Mouse (Mus musculus) midbrain, embryonic 11.5 days (tissue): ENCODE measurements at regions not wholly inside any gene's neighbourhood (a gene's known extent, or its start where the extent isn't known, plus 50 kb on each side); places are given as distances from the start of the nearest gene placed in this dataset.
"Not testable (repeated sequence)": the region's sequence is repeated elsewhere in the genome, so short reads cannot be mapped to it uniquely, and the experiment has no call there.

Experiments
- ATAC-seq: fragments of 200-750 bp; cut with Nextera tagmentation; 2 replicates; pipeline ENCODE4 v1.8.0; 2017; ENCODE audit warnings: moderate TSS enrichment, moderate library complexity; ENCODE audit not compliant: low FRiP score
- DNase-seq: peaks from one replicate; pipeline ENCODE4 v3.0.0; 2015; ENCODE audit warnings: low spot score; ENCODE audit errors: missing footprints
- H3K27ac ChIP-seq: fragments of 300-500 bp; sonication (generic); 2 replicates; pipeline ENCODE4 v1.5.1; 2014; ENCODE audit warnings: low read depth, low read length
- H3K27me3 ChIP-seq: fragments of 300-500 bp; sonication (generic); 2 replicates; pipeline ENCODE4 v1.6.1; 2014; ENCODE audit warnings: mild to moderate bottlenecking, low read length, moderate library complexity, mixed read lengths; ENCODE audit not compliant: control insufficient read depth, insufficient read depth
- H3K36me3 ChIP-seq: fragments of 300-500 bp; sonication (generic); 2 replicates; pipeline ENCODE4 v1.6.1; 2014; ENCODE audit warnings: mild to moderate bottlenecking, low read length, moderate library complexity, mixed read lengths; ENCODE audit not compliant: control insufficient read depth, insufficient read depth
- H3K4me1 ChIP-seq: fragments of 300-500 bp; sonication (generic); 2 replicates; pipeline ENCODE4 v1.6.1; 2014; ENCODE audit warnings: low read length; ENCODE audit not compliant: control insufficient read depth, insufficient read depth
- H3K4me2 ChIP-seq: fragments of 300-500 bp; sonication (generic); 2 replicates; pipeline ENCODE4 v1.6.1; 2014; ENCODE audit warnings: mild to moderate bottlenecking, moderate library complexity
- H3K4me3 ChIP-seq: fragments of 300-500 bp; sonication (generic); 2 replicates; pipeline ENCODE4 v1.5.1; 2014; ENCODE audit warnings: low read depth, low read length
- H3K9ac ChIP-seq: fragments of 300-500 bp; sonication (generic); 2 replicates; pipeline ENCODE4 v1.6.1; 2014; ENCODE audit warnings: low read length
- H3K9me3 ChIP-seq: fragments of 300-500 bp; sonication (generic); 2 replicates; pipeline ENCODE4 v1.6.1; 2016; ENCODE audit warnings: low read length; ENCODE audit not compliant: control insufficient read depth
- WGBS: fragments of 180-500 bp; shearing (Covaris S2); extraction: QIAGEN DNeasy Blood & Tissue Kit; methylation state at CpG from one replicate; pipeline ENCODE4 v1.1.7; 2014; 5-methylcytosine and 5-hydroxymethylcytosine counted together

DNA sequence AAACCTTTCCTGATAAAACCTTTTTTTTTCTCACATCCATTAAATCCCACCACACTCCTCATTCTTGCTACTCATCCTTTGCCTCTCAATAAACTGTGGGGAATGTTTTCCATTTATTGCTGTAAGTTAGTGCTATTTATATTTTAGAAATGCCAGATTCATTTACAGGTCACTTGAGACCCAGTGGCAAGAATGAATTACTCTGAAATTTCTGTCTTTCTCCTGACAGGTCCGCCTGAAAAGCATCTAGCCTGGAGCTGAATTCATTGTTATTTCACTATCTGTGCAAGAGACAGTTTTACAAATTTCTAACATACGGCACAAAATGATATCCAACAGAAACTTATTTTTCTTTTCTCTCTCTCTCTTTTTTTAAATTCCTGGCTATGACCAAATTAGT, 570.6 kb upstream of the Akr1e1 start:
- Histone ChIP-seq H3K36me3 (no peaks in the 10 kb centered on the region), H3K27me3 (no peaks in the 10 kb centered on the region), H3K9ac (no peak overlapping the region), H3K4me1 (no peaks in the 10 kb centered on the region), H3K4me3 (no peak overlapping the region), H3K4me2 (no peak overlapping the region), H3K9me3 (no peaks in the 10 kb centered on the region), H3K27ac (no peak overlapping the region)
- WGBS: 76% methylated on average over 2 of the region's 2 CpGs
- ATAC-seq (no peak), DNase-seq (no peak)

DNA sequence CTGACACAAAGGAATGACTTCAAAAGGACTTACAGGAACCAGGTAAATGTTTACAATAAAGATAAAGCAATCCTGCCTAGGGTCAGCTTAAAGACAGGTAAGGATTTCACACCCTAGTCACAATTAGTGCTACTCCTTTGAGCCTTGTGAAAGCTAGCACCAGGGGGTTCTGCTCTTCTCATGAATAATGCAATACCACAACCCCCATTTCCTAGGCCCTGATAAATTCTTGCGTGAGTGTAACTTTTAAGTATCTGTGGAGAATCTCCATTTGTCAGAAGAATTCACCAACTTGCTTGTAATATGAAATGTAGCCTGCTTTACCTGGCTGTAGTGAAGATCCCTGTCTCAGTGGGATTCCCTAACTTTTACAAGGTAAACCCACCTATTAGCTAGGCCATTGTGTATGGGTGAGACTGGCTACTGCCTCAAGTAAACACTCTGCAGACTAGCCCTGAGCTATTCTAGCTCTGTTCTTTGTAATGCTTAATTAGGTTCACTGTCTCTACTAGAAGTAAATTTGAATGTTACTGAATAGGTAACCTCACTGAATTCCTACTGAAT, 576.3 kb upstream of the Akr1e1 start:
- ATAC-seq: not testable (repeated sequence)
- 43% methylated on average over 1 of the region's 1 CpGs for WGBS

DNA sequence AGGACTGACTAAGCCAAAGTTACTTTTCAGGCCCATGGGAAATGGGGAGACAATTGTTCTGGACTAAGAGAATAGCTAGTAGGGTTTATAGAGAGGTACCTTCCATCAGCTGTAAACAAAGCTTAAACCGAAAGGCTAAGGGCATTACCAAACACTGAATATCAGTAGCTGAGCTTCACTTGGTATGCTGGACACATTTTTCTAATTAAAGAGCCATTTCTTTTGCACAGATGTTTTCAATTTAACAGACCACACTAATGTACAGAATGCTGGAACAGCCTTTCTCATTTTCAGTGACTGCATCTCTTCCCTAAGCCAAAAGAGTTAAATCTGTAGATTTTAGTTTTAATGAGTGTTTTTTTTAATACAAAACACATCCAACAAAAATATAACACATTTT, 593.8 kb upstream of the Akr1e1 start:
- H3K9me3 ChIP-seq: no peaks in the 10 kb centered on the region
- no peaks in the 10 kb centered on the region for H3K4me1 ChIP-seq
- DNase-seq (no peak), ATAC-seq (no peak)
- no peak overlapping the region for H3K27ac ChIP-seq
- no peak overlapping the region for H3K4me2 ChIP-seq
- no peak overlapping the region for H3K9ac ChIP-seq
- WGBS: 85% methylated on average over 1 of the region's 1 CpGs
- H3K36me3 ChIP-seq: no peaks in the 10 kb centered on the region
- H3K4me3 ChIP-seq: no peak overlapping the region
- H3K27me3 ChIP-seq: no peaks in the 10 kb centered on the region

More for the DNA sequence above, 576.3 kb upstream of the Akr1e1 start:
- not testable (repeated sequence) for H3K36me3 ChIP-seq, H3K4me3 ChIP-seq, H3K9ac ChIP-seq, H3K27me3 ChIP-seq, H3K27ac ChIP-seq, H3K4me1 ChIP-seq, H3K9me3 ChIP-seq, DNase-seq, H3K4me2 ChIP-seq

DNA sequence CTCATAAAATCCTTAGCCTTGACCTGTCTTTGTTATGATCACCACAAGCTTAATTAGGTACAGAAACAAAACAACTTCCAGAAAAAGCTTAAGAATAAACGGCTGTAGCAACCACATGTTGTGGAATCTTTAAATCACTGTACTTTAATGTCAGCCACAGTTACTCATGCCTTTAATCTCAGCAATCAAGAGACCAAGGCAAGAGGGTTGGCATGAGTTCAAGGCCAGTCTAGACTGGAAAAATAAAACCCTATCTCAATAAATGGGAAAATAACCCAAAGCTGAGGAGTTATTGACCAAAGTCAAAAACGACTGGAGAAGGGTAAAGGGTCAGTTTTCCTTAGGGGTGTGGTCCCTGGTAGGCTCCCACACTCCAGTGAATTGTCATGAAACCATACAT, 595.2 kb upstream of the Akr1e1 start:
- 73% methylated on average over 2 of the region's 2 CpGs for WGBS

DNA sequence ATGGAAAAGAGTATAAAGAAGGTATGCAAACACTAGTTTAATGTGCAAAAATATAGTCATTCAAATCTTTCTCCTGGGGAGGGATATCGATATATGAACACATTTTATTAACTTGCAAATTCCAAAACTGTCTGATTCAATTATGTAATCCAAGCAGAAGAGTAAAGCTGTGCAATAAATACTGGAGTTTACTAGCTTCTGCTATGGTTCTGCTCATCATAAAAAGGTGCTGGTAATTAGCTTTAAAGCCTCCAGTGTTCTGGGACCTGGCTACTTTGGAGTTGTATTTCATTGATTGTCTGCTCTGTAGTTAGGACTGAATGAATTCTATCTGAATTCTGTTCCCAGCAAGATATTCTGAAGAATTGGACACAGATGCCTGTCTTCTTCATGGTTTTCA, 602.7 kb upstream of the Akr1e1 start:
- Histone ChIP-seq H3K27ac (no peak overlapping the region), H3K4me1 (no peaks in the 10 kb centered on the region), H3K27me3 (no peaks in the 10 kb centered on the region), H3K36me3 (no peaks in the 10 kb centered on the region), H3K4me2 (no peak overlapping the region), H3K9ac (no peak overlapping the region), H3K4me3 (no peak overlapping the region), H3K9me3 (no peaks in the 10 kb centered on the region)
- ATAC-seq (no peak), DNase-seq (no peak)
- WGBS: 82% methylated on average over 1 of the region's 1 CpGs

More for the DNA sequence above, 595.2 kb upstream of the Akr1e1 start:
- DNase-seq (no peak), ATAC-seq (no peak)
- Histone ChIP-seq H3K9me3 (no peaks in the 10 kb centered on the region), H3K9ac (no peak overlapping the region), H3K4me2 (no peak overlapping the region), H3K4me3 (no peak overlapping the region), H3K36me3 (no peaks in the 10 kb centered on the region), H3K27ac (no peak overlapping the region), H3K27me3 (no peaks in the 10 kb centered on the region), H3K4me1 (no peaks in the 10 kb centered on the region)

DNA sequence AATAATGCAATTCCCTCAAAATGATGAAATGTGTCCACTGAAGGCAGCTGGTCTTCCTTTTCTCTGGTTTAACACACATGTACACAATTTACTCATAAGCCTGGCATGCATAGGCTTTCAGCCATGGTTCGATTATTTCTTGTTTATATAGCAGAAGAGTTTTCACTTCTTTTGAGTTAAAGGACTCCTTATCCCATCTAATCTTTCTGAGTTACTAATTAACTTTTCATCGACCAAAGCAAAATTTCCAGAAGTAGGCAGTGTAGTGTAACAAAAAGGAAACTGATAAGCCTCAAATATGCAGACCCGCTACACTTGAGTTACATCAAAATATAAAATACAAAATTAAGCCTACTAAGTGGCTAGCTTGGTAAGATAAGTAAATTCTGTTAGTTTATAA, 620.5 kb upstream of the Akr1e1 start:
- Histone ChIP-seq H3K9ac (no peak overlapping the region), H3K4me2 (no peak overlapping the region), H3K36me3 (no peaks in the 10 kb centered on the region), H3K27me3 (no peaks in the 10 kb centered on the region), H3K4me1 (no peaks in the 10 kb centered on the region), H3K4me3 (no peak overlapping the region), H3K27ac (no peak overlapping the region), H3K9me3 (no peaks in the 10 kb centered on the region)
- 86% methylated on average over 3 of the region's 3 CpGs for WGBS
- no peak for ATAC-seq
- DNase-seq: no peak

DNA sequence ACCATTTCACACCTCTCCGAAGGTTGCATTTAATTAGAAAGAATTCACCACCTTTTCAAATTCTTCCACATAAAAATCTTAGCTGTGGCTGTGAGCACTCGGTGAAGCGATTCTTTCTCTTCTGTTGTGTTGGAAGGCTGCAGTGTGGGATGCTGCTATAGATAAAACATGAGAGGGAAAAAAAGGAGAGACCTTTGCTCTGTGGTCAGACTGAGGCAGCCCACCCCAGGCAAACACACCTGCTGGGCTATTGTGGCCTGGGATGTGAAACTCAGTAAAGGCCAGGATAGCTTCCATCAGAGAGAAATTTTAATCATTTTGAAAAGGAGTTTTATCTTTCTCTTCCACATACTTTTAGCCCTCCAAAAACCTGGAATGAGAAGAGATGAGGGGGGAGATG, 625.3 kb upstream of the Akr1e1 start:
- Histone ChIP-seq H3K4me2 (no peak overlapping the region), H3K9ac (no peak overlapping the region), H3K36me3 (no peaks in the 10 kb centered on the region), H3K4me3 (no peak overlapping the region), H3K27ac (no peak overlapping the region), H3K4me1 (no peaks in the 10 kb centered on the region), H3K27me3 (no peaks in the 10 kb centered on the region), H3K9me3 (no peaks in the 10 kb centered on the region)
- 78% methylated on average over 3 of the region's 3 CpGs for WGBS
- DNase-seq: peak; percentile 73
- ATAC-seq: no peak

DNA sequence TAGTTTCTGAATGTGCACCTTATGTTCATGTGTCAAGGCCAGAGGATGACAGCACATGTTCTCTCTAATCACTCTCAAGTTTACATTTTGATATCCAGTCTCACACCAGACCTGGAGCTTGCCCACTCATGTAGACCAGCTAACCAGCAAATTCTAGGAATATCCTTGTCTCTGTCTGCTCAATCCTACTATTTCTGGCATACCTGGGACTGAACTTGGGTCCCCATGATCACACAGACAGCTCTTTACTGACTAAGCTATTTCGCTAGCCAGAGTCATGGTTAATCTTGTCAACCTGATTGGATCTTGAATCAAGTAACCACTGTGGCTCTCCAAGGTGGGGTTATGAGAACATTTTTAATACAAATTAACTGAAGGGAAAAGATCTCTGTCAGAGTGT, 625.9 kb upstream of the Klf6 start:
- H3K36me3 ChIP-seq: no peaks in the 10 kb centered on the region
- no peak overlapping the region for H3K9ac ChIP-seq
- 93% methylated on average over 1 of the region's 1 CpGs for WGBS
- H3K27ac ChIP-seq: no peak overlapping the region
- no peak overlapping the region for H3K4me3 ChIP-seq
- ATAC-seq: no peak
- peak; percentile 53 for DNase-seq
- H3K4me1 ChIP-seq: no peaks in the 10 kb centered on the region
- H3K27me3 ChIP-seq: no peaks in the 10 kb centered on the region
- H3K9me3 ChIP-seq: no peaks in the 10 kb centered on the region
- no peak overlapping the region for H3K4me2 ChIP-seq

GRCm38 (mm10) chr13:5240541-5240940, 620.7 kb upstream of the Klf6 start:
- 82% methylated on average over 4 of the region's 4 CpGs for WGBS
- DNase-seq (no peak), ATAC-seq (no peak)
- no peaks in the 10 kb centered on the region for H3K9me3 ChIP-seq
- no peak overlapping the region for H3K9ac ChIP-seq
- H3K36me3 ChIP-seq: no peaks in the 10 kb centered on the region
- H3K4me1 ChIP-seq: no peaks in the 10 kb centered on the region
- H3K4me3 ChIP-seq: no peak overlapping the region
- H3K27ac ChIP-seq: no peak overlapping the region
- no peaks in the 10 kb centered on the region for H3K27me3 ChIP-seq
- H3K4me2 ChIP-seq: no peak overlapping the region

DNA sequence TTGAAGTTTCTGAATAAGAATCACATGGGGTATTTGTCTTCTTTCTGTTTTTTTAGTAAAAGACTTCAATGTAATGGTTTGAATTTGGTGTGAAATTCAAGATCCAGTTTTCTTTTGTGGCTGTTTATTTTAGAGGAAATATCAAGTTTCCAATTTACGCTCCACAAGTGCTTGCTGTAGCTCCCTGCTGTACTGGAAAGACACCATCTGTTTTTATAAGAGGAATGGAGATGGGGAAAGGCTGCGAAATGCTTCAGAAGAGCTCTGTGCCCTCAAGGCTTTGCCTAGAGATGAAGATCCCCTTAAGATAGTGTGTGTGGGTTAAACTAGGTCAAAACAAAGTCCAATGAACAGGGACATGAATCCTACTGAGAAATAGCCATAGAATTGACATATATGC, 618.5 kb upstream of the Klf6 start:
- DNase-seq (no peak), ATAC-seq (no peak)
- Histone ChIP-seq H3K27ac (no peak overlapping the region), H3K36me3 (no peaks in the 10 kb centered on the region), H3K4me1 (no peaks in the 10 kb centered on the region), H3K9ac (no peak overlapping the region), H3K27me3 (no peaks in the 10 kb centered on the region), H3K4me2 (no peak overlapping the region), H3K4me3 (no peak overlapping the region), H3K9me3 (no peaks in the 10 kb centered on the region)
- 82% methylated on average over 2 of the region's 2 CpGs for WGBS
